Mouse (Mus musculus): Measurements from ENCODE around the gene Mad1l1.

Mad1l1 gene

GRCm38 (mm10) chr5:140101409-140102009 is 219.8 kb downstream of the Mad1l1 start:
- no peak for DNase-seq (ENCODE audit: low read depth, low spot score)

GRCm38 (mm10) chr5:140098711-140099110 is 222.6 kb downstream of the Mad1l1 start:
- no peak for DNase-seq (ENCODE audit: low read depth, low spot score)

DNA sequence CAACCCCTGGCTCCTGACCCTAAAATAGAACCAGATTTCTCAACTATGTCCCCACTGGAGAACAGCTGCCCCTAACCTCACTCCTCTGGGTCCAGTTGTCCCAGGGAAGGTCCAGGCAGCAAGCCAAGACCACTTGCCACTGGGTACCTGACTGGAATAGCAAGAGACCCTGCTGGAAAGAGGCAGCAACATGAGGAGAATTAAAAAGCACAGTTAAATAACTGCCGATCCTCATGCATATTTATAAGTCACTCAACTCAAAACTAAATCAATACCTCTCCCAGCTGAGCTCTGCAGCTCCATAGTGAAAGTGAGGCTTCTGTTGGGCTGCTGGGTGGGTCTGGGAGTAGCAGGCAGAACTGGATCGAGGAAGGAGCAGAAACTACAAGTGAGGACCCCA is 226.1 kb downstream of the Mad1l1 start:
- no peak for DNase-seq (ENCODE audit: low read depth, low spot score)

- no peak for DNase-seq (ENCODE audit: low read depth, low spot score)
Observed at GRCm38 (mm10) chr5:140093489-140093888, 227.9 kb downstream of the Mad1l1 start.

DNA sequence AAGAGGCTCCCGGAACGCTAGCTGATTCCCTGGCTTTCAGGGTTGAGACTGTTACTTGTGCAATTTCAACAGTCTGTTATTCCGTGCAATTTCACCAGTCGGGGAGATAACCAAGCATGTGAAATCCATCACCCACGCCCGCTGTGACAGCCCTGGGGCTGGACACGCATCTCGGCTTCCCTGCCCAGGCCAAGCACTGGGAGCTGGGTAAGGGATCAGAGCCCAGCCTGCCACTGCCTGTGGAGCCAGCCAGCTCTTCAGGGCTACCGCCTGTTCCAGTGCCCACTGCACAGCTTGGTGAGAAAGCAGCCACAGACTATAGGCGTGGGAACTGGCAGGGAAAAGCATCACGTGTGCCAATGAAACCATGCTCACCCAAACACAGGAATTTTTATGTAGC is 229.8 kb downstream of the Mad1l1 start:
- DNase-seq (ENCODE audit: low read depth, low spot score) = no peak

DNA sequence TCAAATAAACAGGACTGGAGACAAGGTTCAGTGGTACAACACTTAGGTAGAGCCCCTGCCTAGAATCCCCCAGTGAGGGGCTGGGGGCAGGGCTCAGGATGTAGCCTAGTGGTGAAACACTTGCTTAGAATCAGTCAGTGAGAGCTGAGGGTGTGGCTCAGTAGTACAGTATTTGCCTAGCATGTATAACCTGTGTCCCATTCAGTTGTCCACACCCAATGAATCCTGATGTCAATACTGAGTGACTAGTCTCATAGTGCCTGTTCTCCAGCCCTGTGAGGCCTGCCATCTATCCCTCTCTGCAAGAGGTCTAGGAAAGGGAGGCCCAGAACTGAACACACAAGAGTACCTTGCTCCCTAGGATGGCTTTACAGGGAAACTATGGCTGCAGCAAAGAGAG is 232.1 kb downstream of the Mad1l1 start:
- no peak for DNase-seq (ENCODE audit: low read depth, low spot score)

DNA sequence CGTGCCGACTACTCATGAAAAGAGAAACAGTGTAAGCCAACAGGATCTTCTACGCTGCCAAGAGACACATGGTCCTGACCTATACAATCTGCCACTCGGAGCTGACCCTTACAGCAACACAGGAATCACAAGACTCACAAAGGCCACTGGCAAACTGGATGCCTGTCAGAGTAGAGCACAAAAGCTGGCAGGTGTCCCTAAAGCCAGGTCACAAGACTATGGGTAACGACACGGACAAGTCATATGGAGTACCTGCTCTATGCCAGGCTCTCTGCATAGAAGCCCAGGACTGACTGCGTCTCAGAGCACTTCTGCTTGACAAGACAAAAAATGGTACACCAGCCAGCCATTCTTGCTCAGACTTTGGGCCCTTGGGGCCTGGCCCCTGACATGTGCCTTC is 234.1 kb downstream of the Mad1l1 start:
- no peak for DNase-seq (ENCODE audit: low read depth, low spot score)

- DNase-seq (ENCODE audit: low read depth, low spot score) = no peak
Observed at GRCm38 (mm10) chr5:140084341-140084740, 237.0 kb downstream of the Mad1l1 start.

DNA sequence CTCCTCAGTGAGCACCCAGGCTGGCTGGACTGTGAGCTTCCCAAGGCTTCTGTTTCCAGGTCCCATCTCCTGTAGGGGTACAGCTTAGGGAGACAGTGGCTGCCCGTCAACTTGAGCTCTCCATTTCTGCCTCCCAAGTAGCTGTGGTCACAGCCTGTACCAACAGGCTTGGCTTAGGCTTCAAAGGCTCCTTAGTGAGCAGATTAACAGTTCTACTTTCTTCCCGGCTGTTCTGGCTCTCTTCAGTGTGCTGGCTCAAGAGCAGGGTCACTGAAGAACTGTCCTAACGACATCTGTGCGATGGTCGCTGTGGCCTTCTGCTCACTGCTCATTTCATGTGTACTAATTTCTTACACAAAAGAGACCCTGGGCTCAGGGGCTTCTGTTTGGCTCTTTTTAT is 237.4 kb downstream of the Mad1l1 start:
- no peak for DNase-seq (ENCODE audit: low read depth, low spot score)

GRCm38 (mm10) chr5:140082204-140082812 is 239.0 kb downstream of the Mad1l1 start:
- no peak for DNase-seq (ENCODE audit: low read depth, low spot score)

DNA sequence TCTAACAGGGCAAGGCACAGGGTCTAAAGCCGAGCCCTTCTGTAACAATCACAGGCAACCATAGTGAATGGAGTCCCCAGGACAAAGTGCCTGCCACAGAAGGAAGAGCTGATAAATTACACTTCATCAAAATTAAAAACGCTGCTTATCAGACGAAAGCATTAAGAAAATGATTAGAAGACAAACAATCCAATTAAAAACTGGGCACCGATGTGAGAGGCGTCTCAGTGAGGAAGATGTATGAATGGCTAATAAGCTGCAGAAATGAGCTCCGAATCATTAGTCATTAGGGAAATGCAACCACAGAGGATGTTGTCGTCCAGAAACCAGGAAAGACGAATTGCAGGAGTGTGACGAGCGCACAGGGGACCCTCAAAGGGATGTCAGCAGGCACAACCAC is 240.3 kb downstream of the Mad1l1 start:
- DNase-seq (ENCODE audit: low read depth, low spot score) = no peak

- no peak for DNase-seq (ENCODE audit: low read depth, low spot score)
Observed at GRCm38 (mm10) chr5:140079511-140079910, 241.8 kb downstream of the Mad1l1 start.

GRCm38 (mm10) chr5:140078406-140078805 is 242.9 kb downstream of the Mad1l1 start:
- no peak for DNase-seq (ENCODE audit: low read depth, low spot score)

- DNase-seq (ENCODE audit: low read depth, low spot score) = no peak
Observed at GRCm38 (mm10) chr5:140076438-140076837, 244.9 kb downstream of the Mad1l1 start.

DNA sequence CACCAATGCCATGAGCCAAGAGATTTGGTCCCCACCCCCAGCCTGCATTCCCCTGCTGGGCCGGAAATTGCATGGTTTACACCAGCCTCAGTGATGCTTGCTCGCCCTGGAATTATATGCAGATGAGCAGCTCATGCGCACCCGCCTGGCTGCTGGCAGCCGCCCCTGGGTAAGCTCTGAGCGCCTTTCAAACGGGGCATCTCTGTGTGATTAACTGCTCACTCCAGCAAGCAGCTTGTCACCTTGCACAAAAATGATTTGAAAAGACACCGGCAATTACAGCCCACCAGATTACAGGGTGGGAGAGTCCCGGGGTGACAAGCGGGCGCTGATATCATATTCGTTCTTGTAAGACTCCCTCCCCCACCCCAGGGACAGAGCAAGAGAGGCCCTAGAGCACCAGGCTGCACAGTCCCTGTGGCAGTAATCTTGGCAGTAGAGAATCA is 247.7 kb downstream of the Mad1l1 start:
- DNase-seq (ENCODE audit: low read depth, low spot score) = no peak

DNA sequence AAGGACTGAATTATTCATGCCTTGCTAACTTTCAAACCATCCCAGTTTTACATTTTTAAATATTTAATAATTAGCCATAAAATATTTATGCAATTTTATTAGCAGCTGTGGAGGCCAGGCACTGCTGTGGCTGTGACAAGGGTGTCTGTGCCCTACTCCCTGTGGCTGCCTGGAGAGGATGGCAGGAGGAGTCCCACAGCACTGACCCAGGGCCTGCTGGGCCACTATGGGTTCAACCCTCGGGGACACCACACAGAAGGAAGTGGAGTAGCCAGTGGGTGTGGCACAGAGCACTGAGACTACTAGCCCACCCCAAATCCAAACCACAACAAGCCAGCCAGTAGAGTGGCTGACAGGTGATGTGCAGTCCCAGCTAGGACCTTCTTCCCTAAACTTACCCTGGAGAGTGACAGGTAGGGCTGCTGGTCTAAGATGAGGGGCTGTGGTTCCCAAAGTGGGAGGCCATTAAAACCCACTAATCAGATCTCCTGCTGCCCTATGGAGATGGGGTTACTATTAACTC is 248.1 kb downstream of the Mad1l1 start:
- DNase-seq (ENCODE audit: low read depth, low spot score) = no peak

DNA sequence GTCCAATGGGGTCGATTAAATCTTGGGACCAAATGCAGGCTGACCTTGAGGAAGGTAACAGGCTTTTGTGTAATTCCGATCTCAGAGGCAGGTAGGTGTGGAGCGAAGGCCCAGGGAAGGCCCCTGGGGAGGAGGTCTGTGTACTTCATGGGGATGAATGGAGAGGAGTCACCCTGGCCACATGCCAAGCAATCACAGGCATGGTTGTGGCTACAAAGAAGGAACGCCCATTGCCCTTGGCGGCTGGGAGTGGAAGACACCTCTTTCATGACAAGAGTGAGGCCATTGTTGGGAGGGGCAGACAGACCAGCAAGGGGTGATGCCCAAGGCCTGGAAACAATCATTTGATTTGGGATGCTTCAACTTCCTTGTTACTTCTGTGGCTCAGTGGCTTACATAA is 252.8 kb downstream of the Mad1l1 start:
- no peak for DNase-seq (ENCODE audit: low read depth, low spot score)

DNA sequence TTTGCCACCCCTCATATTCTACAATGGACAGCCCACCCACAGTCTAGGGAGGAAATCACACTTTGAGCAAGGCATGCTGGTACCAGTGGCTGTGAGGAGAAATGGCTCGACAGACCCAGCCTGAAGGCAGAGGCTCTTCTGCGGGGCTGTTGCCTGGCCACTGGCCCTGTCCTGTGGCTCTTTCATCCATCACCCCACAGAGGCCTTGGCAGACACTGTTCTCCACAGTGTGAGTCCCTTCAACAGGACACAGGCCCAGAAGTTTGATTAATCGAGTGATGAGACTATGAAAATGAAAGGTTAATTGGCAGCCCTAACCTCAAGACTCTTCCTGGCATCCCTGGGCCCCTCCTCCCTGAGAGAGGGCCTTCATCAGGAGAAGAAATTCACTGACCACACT is 253.3 kb downstream of the Mad1l1 start:
- no peak for DNase-seq (ENCODE audit: low read depth, low spot score)

GRCm38 (mm10) chr5:140066769-140067168 is 254.6 kb downstream of the Mad1l1 start:
- DNase-seq (ENCODE audit: low read depth, low spot score) = no peak

DNA sequence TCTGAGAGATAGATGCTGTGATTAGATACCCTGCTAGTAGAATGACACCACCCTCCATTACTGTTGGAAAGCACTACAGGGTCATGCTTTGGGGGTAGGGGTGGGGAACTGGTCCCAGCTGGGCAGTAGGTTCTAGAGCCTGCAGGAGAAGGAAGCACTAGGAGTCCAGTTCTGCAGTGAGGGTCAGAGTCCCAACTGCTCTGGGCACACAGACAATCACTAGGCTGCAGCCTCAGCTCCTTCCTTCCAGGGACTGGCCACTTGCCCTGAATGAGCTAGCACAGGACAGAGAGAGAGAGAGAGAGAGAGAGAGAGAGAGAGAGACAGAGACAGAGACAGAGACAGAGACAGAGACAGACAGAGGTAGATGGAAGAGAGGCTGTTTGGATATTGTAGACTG is 255.1 kb downstream of the Mad1l1 start:
- DNase-seq (ENCODE audit: low read depth, low spot score) = no peak

- DNase-seq (ENCODE audit: low read depth, low spot score) = no peak
Observed at GRCm38 (mm10) chr5:140065281-140065945, 255.9 kb downstream of the Mad1l1 start.

GRCm38 (mm10) chr5:140064521-140064920 is 256.8 kb downstream of the Mad1l1 start:
- DNase-seq (ENCODE audit: low read depth, low spot score) = no peak

GRCm38 (mm10) chr5:140062828-140063227 is 258.5 kb downstream of the Mad1l1 start:
- DNase-seq (ENCODE audit: low read depth, low spot score) = no peak
